Mouse (Mus musculus) B cell, adult 2 months (primary cell): ENCODE measurements around the gene Cyfip1.
"Not testable (repeated sequence)": the region's sequence is repeated elsewhere in the genome, so short reads cannot be mapped to it uniquely, and the experiment has no call there.

Experiments used
- DNase-seq, 2 experiments: peaks; one replicate each; pipeline ENCODE4 v3.0.0; 2022

Cyfip1 gene

GRCm38 (mm10) chr7:55865750-55866416 lies 24.3 kb downstream of the Cyfip1 start:
- DNase-seq = no peak

- peak; percentile 19 to 21 for DNase-seq
These were observed 26.7 kb downstream of the Cyfip1 start for GRCm38 (mm10) chr7:55868247-55868646.

- no peak for DNase-seq
These were observed 27.7 kb downstream of the Cyfip1 start for GRCm38 (mm10) chr7:55869220-55869619.

GRCm38 (mm10) chr7:55870340-55871020 lies 28.9 kb downstream of the Cyfip1 start:
- DNase-seq = no peak

- DNase-seq = no peak
These were observed 29.9 kb downstream of the Cyfip1 start for GRCm38 (mm10) chr7:55871476-55871875.

- DNase-seq = no peak
These were observed 33.2 kb downstream of the Cyfip1 start for GRCm38 (mm10) chr7:55874703-55875102.

- no peak for DNase-seq
These were observed 36.2 kb downstream of the Cyfip1 start for GRCm38 (mm10) chr7:55877721-55878120.

- no peak for DNase-seq
These were observed 39.3 kb downstream of the Cyfip1 start for GRCm38 (mm10) chr7:55880882-55881281.

- DNase-seq = no peak
These were observed 47.1 kb downstream of the Cyfip1 start for GRCm38 (mm10) chr7:55888603-55889002.

- DNase-seq = no peak
These were observed 48.5 kb downstream of the Cyfip1 start for GRCm38 (mm10) chr7:55889996-55890395.

- no peak for DNase-seq
These were observed 49.2 kb downstream of the Cyfip1 start for GRCm38 (mm10) chr7:55890731-55891130.

GRCm38 (mm10) chr7:55891797-55892196 lies 50.3 kb downstream of the Cyfip1 start:
- DNase-seq = peak in 1 of 2 experiments; percentile 6

- DNase-seq = no peak
These were observed 62.2 kb downstream of the Cyfip1 start for GRCm38 (mm10) chr7:55903766-55904165.

GRCm38 (mm10) chr7:55905449-55905848 lies 63.9 kb downstream of the Cyfip1 start:
- DNase-seq = no peak

- DNase-seq = no peak
These were observed 68.0 kb downstream of the Cyfip1 start for GRCm38 (mm10) chr7:55909519-55909918.

- DNase-seq = no peak
These were observed 68.8 kb downstream of the Cyfip1 start for GRCm38 (mm10) chr7:55910356-55910755.

- DNase-seq = no peak
These were observed 69.8 kb downstream of the Cyfip1 start for GRCm38 (mm10) chr7:55911371-55911770.

- no peak for DNase-seq
These were observed 70.6 kb downstream of the Cyfip1 start for GRCm38 (mm10) chr7:55912118-55912517.

GRCm38 (mm10) chr7:55918365-55918764 lies 76.8 kb downstream of the Cyfip1 start:
- DNase-seq = not testable (repeated sequence)

GRCm38 (mm10) chr7:55927262-55927661 lies 85.7 kb downstream of the Cyfip1 start:
- no peak for DNase-seq

- no peak for DNase-seq
These were observed 87.1 kb downstream of the Cyfip1 start for GRCm38 (mm10) chr7:55928649-55929048.

GRCm38 (mm10) chr7:55935025-55935424 lies 93.5 kb downstream of the Cyfip1 start:
- DNase-seq = no peak

- no peak for DNase-seq
These were observed 96.8 kb downstream of the Cyfip1 start for GRCm38 (mm10) chr7:55938341-55938740.

GRCm38 (mm10) chr7:55956054-55956453 lies 114.5 kb downstream of the Cyfip1 start:
- no peak for DNase-seq

- no peak for DNase-seq
These were observed 115.6 kb downstream of the Cyfip1 start for GRCm38 (mm10) chr7:55957178-55957577.
